Mouse (Mus musculus) thymus, postnatal 10 days (tissue): Measurements from ENCODE around the gene Gm11146.

Source experiments
- DNase-seq, 2 experiments: peaks; one replicate each; pipeline ENCODE4 v3.0.0; 2021; ENCODE audit warnings: low spot score in 2 of 2

Gene Gm11146

DNA sequence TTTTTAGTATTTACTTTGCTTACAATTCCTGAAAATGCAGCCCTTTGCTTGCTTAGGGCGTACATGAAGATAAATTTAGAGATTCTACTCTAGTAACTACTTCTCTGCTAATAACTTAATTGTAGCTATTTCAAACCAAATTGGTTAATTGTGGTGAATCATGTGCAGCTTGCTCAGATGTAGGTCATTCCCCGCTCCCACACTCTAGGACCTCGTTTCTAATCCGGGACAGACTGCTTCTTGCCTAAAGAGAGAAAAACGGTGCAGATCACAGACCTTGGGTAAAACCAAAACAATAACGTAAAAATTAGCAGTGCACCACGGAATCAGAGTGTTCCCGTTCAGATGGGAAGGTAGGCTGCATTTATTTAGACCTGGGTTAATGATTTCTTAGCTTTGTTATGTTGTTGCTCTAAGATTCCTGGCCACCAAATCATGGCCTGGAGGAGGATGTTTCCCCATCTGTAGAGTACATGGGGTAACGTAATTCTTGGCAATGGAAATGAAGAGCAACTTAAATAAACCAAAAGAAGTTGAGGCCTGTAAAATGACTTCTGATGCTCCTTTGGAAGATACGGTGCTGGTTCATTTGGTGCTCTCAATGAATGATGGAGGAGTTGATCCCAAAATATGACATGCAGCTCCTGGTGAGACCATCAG lies 45.3 kb downstream of the Gm11146 start:
- no peak for DNase-seq

DNA sequence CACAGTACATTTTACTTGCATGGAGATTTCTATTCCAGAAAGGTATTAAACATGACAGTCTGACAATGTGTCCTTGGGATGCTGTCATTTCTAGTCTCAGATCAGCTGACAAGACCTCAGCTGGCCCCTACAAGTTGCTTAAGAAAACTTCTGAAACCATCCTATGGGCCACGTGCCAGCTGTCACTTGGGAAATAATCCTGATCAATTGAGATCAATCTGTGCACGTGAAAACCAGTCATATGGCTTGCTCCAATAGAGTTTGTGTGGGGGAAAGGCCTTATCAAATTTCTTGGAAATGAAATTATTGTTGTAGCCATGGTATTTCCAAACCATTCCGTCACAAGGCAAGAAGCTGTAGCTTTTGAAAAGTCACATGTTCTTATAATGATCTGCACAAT lies 50.8 kb downstream of the Gm11146 start:
- no peak for DNase-seq
